Mouse (Mus musculus): ENCODE measurements around the gene Pdcl2.
A peak's percentile ranks its signal among the peaks of the same experiment; 100 is the strongest.

Pdcl2 gene

GRCm38 (mm10) chr5:76330953-76331352 lies at the start of gene Pdcl2:
Gene Pdcl2 (minus strand): TSS chr5:76331156.
- no peak for DNase-seq (ENCODE audit: low read depth)

GRCm38 (mm10) chr5:76379216-76379615 lies 48.3 kb upstream of the Pdcl2 start:
- no peak for DNase-seq (ENCODE audit: low read depth)

- no peak for DNase-seq (ENCODE audit: low read depth)
Measured at GRCm38 (mm10) chr5:76369215-76369840, 38.4 kb upstream of the Pdcl2 start.

- DNase-seq (ENCODE audit: low read depth), result no peak
Measured at GRCm38 (mm10) chr5:76365406-76365805, 34.5 kb upstream of the Pdcl2 start.

- no peak for DNase-seq (ENCODE audit: low read depth)
Measured at GRCm38 (mm10) chr5:76363453-76364104, 32.6 kb upstream of the Pdcl2 start, which contains the start of gene Nmu. Gene Nmu (minus strand): TSS chr5:76363788.

- DNase-seq (ENCODE audit: low read depth), result no peak
Measured at GRCm38 (mm10) chr5:76360786-76361185, 29.8 kb upstream of the Pdcl2 start.

- DNase-seq (ENCODE audit: low read depth), result no peak
Measured at GRCm38 (mm10) chr5:76360057-76360456, 29.1 kb upstream of the Pdcl2 start.

- DNase-seq (ENCODE audit: low read depth), result no peak
Measured at GRCm38 (mm10) chr5:76351953-76352611, 21.1 kb upstream of the Pdcl2 start.

GRCm38 (mm10) chr5:76351537-76351936 lies 20.6 kb upstream of the Pdcl2 start:
- no peak for DNase-seq (ENCODE audit: low read depth)

- DNase-seq (ENCODE audit: low read depth), result no peak
Measured at GRCm38 (mm10) chr5:76346137-76346536, 15.2 kb upstream of the Pdcl2 start.

- DNase-seq (ENCODE audit: low read depth), result no peak
Measured at GRCm38 (mm10) chr5:76340931-76341330, 10.0 kb upstream of the Pdcl2 start.

GRCm38 (mm10) chr5:76337100-76337499 lies 6.1 kb upstream of the Pdcl2 start:
- DNase-seq (ENCODE audit: low read depth), result peak; percentile 7

- no peak for DNase-seq (ENCODE audit: low read depth)
Measured at GRCm38 (mm10) chr5:76333833-76334232, 2.9 kb upstream of the Pdcl2 start.

- DNase-seq (ENCODE audit: low read depth), result no peak
Measured at GRCm38 (mm10) chr5:76327296-76327695, 3.7 kb downstream of the Pdcl2 start.

GRCm38 (mm10) chr5:76325113-76325512 lies 5.8 kb downstream of the Pdcl2 start:
- no peak for DNase-seq (ENCODE audit: low read depth)

- DNase-seq (ENCODE audit: low read depth), result no peak
Measured at GRCm38 (mm10) chr5:76321249-76322196, 9.4 kb downstream of the Pdcl2 start.

GRCm38 (mm10) chr5:76308206-76308605 lies 22.8 kb downstream of the Pdcl2 start:
- no peak for DNase-seq (ENCODE audit: low read depth)

GRCm38 (mm10) chr5:76306261-76306660 lies 24.7 kb downstream of the Pdcl2 start:
- DNase-seq (ENCODE audit: low read depth), result no peak

- no peak for DNase-seq (ENCODE audit: low read depth)
Measured at GRCm38 (mm10) chr5:76305616-76306015, 25.3 kb downstream of the Pdcl2 start.

- peak; percentile 63 for DNase-seq (ENCODE audit: low read depth)
Measured at GRCm38 (mm10) chr5:76304452-76305341, 26.3 kb downstream of the Pdcl2 start, which contains the start of gene Clock. Gene Clock (minus strand): TSS chr5:76304792.

Measured in c-Kit-positive CD71-negative TER-119-negative erythroid progenitor cells, embryonic 14.5 days (primary cell).